Mouse (Mus musculus) midbrain, embryonic 11.5 days (tissue): ENCODE results near the gene Creg1. TPM values are rescaled to one million over a fixed set of nuclear protein-coding genes. Genes with fewer than 3 reads are reported as not detected.

ENCODE experiments used
- ATAC-seq: fragments of 200-750 bp; cut with Nextera tagmentation; 2 replicates; pipeline ENCODE4 v1.8.0; 2017; ENCODE audit warnings: moderate TSS enrichment, moderate library complexity; ENCODE audit not compliant: low FRiP score
- DNase-seq: peaks from one replicate; pipeline ENCODE4 v3.0.0; 2015; ENCODE audit warnings: low spot score; ENCODE audit errors: missing footprints
- H3K27ac ChIP-seq: fragments of 300-500 bp; sonication (generic); 2 replicates; pipeline ENCODE4 v1.5.1; 2014; ENCODE audit warnings: low read depth, low read length
- H3K27me3 ChIP-seq: fragments of 300-500 bp; sonication (generic); 2 replicates; pipeline ENCODE4 v1.6.1; 2014; ENCODE audit warnings: mild to moderate bottlenecking, low read length, moderate library complexity, mixed read lengths; ENCODE audit not compliant: control insufficient read depth, insufficient read depth
- H3K36me3 ChIP-seq: fragments of 300-500 bp; sonication (generic); 2 replicates; pipeline ENCODE4 v1.6.1; 2014; ENCODE audit warnings: mild to moderate bottlenecking, low read length, moderate library complexity, mixed read lengths; ENCODE audit not compliant: control insufficient read depth, insufficient read depth
- H3K4me1 ChIP-seq: fragments of 300-500 bp; sonication (generic); 2 replicates; pipeline ENCODE4 v1.6.1; 2014; ENCODE audit warnings: low read length; ENCODE audit not compliant: control insufficient read depth, insufficient read depth
- H3K4me2 ChIP-seq: fragments of 300-500 bp; sonication (generic); 2 replicates; pipeline ENCODE4 v1.6.1; 2014; ENCODE audit warnings: mild to moderate bottlenecking, moderate library complexity
- H3K4me3 ChIP-seq: fragments of 300-500 bp; sonication (generic); 2 replicates; pipeline ENCODE4 v1.5.1; 2014; ENCODE audit warnings: low read depth, low read length
- H3K9ac ChIP-seq: fragments of 300-500 bp; sonication (generic); 2 replicates; pipeline ENCODE4 v1.6.1; 2014; ENCODE audit warnings: low read length
- H3K9me3 ChIP-seq: fragments of 300-500 bp; sonication (generic); 2 replicates; pipeline ENCODE4 v1.6.1; 2016; ENCODE audit warnings: low read length; ENCODE audit not compliant: control insufficient read depth
- WGBS: fragments of 180-500 bp; shearing (Covaris S2); extraction: QIAGEN DNeasy Blood & Tissue Kit; methylation state at CpG from one replicate; pipeline ENCODE4 v1.1.7; 2014; 5-methylcytosine and 5-hydroxymethylcytosine counted together
- polyA plus RNA-seq: library from polyadenylated mRNA; unstranded; fragments of >200 nt; fragmentation: Nextera tagmentation; extraction: Ambion mirVana; gene quantifications from 2 replicates; pipeline ENCODE4 v1.2.1, GENCODE M21; 2014

Gene Creg1
- polyA plus RNA-seq, 1 experiment from 2014 or later: 37.4 TPM

DNA sequence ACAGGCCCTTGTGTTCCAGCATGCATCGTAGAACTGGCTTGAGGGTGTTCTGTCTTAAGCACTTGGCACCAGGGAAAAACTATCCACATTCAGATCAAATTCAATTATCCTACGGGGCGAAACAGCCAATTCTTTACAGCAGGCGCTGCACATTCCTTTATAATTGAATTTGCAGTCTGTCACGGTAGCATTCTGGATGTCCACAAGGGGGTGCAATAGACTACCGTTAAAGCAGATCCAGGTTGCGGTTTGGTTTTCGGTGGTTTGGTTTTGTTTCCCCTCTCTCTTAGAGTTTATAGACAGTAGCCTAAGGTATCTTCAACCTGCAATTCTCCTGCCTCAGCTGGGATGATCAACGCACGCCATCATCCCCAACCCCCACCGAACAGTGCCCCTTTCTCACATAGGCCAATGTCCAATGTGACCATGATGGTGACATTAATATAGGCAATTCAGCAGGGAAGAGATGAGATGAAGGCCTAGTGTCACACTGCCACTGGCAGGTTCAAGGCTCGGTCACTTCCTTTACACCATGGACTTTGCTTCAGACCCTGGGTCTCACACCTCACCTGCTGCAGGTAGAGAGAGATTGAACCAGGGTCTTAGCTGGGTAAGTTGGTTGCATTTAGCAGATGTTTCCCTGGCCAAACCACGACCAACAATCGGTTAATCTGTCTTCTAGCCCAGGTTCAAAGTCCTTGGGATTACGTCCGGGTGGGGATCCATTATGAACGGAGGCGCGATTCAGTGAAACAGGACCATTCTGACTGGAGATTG is 12.2 kb downstream of the Creg1 start:
- ATAC-seq: no peak; the same call in 1 of the 2 replicates
- WGBS: 45% methylated on average over 19 of the region's 19 CpGs
- no peaks in the 10 kb centered on the region for H3K27me3 ChIP-seq

DNA sequence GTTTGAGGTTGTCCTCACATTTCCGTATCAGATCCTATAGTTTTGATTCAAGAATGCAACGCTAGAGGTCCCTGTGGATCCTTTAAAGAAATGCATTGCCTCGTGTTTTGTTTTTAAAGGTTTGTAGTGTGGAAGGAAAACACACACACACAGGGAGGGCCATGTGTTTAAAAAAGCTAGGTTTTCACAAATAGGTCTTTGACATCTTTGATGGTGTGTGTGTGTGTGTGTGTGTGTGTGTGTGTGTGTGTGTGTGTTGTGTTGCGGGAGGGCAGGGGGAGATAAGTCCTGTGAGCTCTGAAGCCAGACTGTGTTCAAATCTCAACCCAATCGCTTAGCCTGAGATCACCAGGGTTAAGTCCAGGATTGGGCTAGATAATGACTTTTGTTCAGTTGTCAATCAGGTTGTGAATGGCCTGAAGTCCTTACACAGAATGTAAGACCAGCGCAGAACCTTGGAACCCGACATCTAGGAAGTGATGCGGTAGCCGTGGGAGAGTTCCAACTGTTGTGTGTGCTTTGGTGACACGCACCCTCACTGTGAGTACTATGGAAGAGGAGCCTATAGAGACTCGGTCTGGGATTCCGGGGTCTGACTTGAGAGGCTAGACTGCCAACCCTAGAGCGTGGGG is 16.5 kb downstream of the Creg1 start:
- Histone ChIP-seq H3K4me2 (peak overlapping the region; percentile 39), H3K9me3 (no peaks in the 10 kb centered on the region), H3K27me3 (no peaks in the 10 kb centered on the region), H3K4me1 (peaks cover 3% of the 10 kb centered on the region; the same call in 1 of the 2 replicates), H3K27ac (no peak overlapping the region), H3K4me3 (peak overlapping the region; percentile 23), H3K9ac (peak overlapping the region; percentile 20; the same call in 1 of the 2 replicates), H3K36me3 (no peaks in the 10 kb centered on the region)
- 2% methylated on average over 13 of the region's 13 CpGs for WGBS
- DNase-seq: peak; percentile 96
- peak; percentile 70 for ATAC-seq

More for the DNA sequence above, 12.2 kb downstream of the Creg1 start:
- H3K36me3 ChIP-seq: no peaks in the 10 kb centered on the region
- H3K4me3 ChIP-seq: no peak overlapping the region
- peak; percentile 91 for DNase-seq
- H3K27ac ChIP-seq: no peak overlapping the region
- peaks cover 5% of the 10 kb centered on the region; the same call in 1 of the 2 replicates for H3K4me1 ChIP-seq
- no peaks in the 10 kb centered on the region for H3K9me3 ChIP-seq
- H3K9ac ChIP-seq: no peak overlapping the region
- H3K4me2 ChIP-seq: no peak overlapping the region

DNA sequence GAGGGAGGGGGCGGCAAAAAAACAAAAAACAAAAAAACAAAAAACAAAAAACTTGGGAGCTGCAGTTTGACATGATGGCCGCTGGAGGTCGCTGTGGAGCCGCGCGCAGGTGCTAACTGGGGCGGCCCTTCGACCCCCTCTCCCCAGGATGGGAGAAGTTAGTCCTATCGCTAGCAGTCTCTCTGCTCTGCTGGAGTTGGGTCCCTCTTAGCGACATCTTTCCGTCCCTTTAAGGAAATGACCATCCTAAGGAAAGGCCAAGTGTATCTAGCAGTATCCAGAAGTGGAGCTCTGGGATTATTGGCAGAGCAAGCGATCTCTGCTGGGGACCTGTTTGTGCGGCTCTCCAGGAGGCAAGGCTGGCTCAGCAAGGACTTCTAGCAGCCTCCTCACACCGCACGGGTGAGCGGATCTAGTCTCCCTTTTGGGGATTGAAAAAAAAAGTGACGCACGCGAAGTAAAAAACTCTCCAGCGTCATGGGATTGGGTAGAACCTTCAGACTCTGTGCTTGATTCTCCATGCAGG is 17.1 kb downstream of the Creg1 start:
- ATAC-seq (peak; percentile 74), DNase-seq (peak; percentile 96)
- Histone ChIP-seq H3K4me1 (peaks cover 3% of the 10 kb centered on the region; the same call in 1 of the 2 replicates), H3K4me3 (peak overlapping the region; percentile 23), H3K4me2 (peak overlapping the region; percentile 39), H3K27ac (no peak overlapping the region), H3K9me3 (no peaks in the 10 kb centered on the region), H3K36me3 (no peaks in the 10 kb centered on the region), H3K27me3 (no peaks in the 10 kb centered on the region), H3K9ac (peak overlapping the region; percentile 20; the same call in 1 of the 2 replicates)
- WGBS: 2% methylated on average over 20 of the region's 20 CpGs

DNA sequence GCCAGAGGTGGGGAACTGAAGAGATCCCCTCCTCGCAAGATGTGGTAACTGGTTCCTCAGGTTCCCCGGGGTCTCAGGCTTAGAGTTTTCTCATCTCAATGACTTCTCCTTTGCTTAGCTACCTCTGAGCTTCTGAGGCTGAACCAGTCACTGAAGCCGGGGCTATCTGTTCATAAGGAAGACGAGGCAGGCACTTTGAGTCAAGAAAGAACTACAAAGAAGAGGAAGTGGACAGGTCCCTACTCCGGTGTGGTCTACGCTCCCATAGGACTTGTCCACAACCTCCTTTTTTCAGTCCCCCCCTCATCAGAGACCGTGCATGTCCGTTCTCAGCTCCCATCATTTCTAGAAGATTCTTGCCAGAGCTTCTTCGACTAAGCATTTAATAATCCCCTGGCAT is 17.9 kb downstream of the Creg1 start:
- ATAC-seq: no peak
- Histone ChIP-seq H3K4me3 (no peak overlapping the region), H3K36me3 (no peaks in the 10 kb centered on the region), H3K27ac (no peak overlapping the region), H3K27me3 (no peaks in the 10 kb centered on the region), H3K9ac (no peak overlapping the region), H3K4me2 (no peak overlapping the region), H3K4me1 (peaks cover 5% of the 10 kb centered on the region; the same call in 1 of the 2 replicates), H3K9me3 (no peaks in the 10 kb centered on the region)
- 83% methylated on average over 9 of the region's 9 CpGs for WGBS
- DNase-seq: no peak

DNA sequence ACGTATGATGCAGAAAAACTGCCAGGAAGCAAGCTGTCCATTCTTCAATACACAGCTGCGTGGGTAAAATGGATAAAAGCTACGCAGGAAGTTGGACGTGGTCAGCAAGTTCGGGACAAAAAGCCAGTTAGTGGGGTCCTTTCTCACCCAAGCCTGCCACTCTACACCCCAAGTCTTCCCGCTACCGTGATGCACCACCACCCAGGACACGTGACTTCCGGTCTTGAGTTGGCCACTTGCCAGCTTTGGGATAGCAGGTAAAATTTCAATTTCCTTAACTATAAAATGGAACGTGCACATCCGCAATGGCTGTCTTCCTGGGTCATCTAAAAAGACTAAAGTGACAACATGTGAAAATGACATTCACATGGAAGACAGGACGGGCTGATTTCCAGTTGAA is 18.4 kb downstream of the Creg1 start:
- Histone ChIP-seq H3K4me1 (peaks cover 2% of the 10 kb centered on the region; the same call in 1 of the 2 replicates), H3K36me3 (no peaks in the 10 kb centered on the region), H3K9me3 (no peaks in the 10 kb centered on the region), H3K27me3 (no peaks in the 10 kb centered on the region), H3K4me2 (no peak overlapping the region), H3K9ac (no peak overlapping the region), H3K4me3 (no peak overlapping the region), H3K27ac (no peak overlapping the region)
- no peak for DNase-seq
- 92% methylated on average over 12 of the region's 12 CpGs for WGBS
- no peak for ATAC-seq

DNA sequence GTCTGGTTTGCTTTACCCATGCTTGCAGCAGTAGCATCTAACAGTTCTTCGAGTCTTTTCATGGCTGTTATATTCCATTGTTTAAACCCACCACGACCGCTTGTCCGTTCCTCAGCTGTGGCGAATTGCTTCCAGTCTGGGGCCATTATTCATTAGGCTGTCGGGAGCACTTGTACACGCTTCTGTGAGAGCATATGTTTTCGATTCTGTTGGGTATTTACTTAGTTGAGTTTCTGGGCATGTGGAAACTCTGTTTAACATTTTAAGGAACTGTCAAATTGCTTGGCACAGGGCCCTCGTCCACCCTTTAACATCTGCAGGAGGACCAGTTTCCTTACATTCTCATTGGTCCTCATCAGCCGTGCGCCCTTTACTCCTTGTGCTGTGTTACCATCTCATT is 22.8 kb downstream of the Creg1 start:
- ATAC-seq: no peak
- no peak overlapping the region for H3K4me3 ChIP-seq
- no peak overlapping the region for H3K27ac ChIP-seq
- peaks cover 2% of the 10 kb centered on the region; the same call in 1 of the 2 replicates for H3K4me1 ChIP-seq
- H3K36me3 ChIP-seq: no peaks in the 10 kb centered on the region
- 57% methylated on average over 11 of the region's 11 CpGs for WGBS
- H3K4me2 ChIP-seq: no peak overlapping the region
- DNase-seq: no peak
- H3K9ac ChIP-seq: no peak overlapping the region
- H3K27me3 ChIP-seq: no peaks in the 10 kb centered on the region
- H3K9me3 ChIP-seq: no peaks in the 10 kb centered on the region

DNA sequence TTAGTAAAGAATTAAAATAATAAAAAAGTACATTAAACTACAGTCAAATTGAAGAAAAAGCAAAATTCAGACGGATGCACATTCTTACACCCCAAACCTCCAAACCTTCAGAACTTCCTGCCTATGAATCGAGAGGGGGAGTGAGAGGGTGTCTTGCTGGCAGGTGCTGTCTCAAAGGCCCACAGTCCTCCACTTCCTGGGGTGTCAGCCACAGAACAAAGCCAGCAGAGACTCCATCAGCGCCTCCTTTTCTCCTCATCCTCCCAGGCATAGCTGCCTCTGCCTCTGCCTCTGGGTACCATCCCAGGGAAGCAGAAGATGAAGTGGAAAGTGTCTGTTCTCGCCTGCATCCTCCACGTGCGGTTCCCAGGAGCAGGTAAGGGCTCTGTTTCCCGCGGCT is 25.0 kb downstream of the Creg1 start, which contains the start of gene Cd247:
TSS of gene Cd247 (plus strand) at position 171 of the 400 bp plus-strand sequence.
- H3K4me1 ChIP-seq: peaks cover 2% of the 10 kb centered on the region; the same call in 1 of the 2 replicates
- H3K9me3 ChIP-seq: no peaks in the 10 kb centered on the region
- no peak for DNase-seq
- no peaks in the 10 kb centered on the region for H3K27me3 ChIP-seq
- H3K4me3 ChIP-seq: no peak within 1 kb of the TSS
- WGBS: 74% methylated on average over 8 of the region's 8 CpGs
- no peak within 1 kb of the TSS for H3K4me2 ChIP-seq
- no peak for ATAC-seq
- no peaks in the 10 kb centered on the region for H3K36me3 ChIP-seq
- H3K9ac ChIP-seq: no peak within 1 kb of the TSS
- no peak within 1 kb of the TSS for H3K27ac ChIP-seq

DNA sequence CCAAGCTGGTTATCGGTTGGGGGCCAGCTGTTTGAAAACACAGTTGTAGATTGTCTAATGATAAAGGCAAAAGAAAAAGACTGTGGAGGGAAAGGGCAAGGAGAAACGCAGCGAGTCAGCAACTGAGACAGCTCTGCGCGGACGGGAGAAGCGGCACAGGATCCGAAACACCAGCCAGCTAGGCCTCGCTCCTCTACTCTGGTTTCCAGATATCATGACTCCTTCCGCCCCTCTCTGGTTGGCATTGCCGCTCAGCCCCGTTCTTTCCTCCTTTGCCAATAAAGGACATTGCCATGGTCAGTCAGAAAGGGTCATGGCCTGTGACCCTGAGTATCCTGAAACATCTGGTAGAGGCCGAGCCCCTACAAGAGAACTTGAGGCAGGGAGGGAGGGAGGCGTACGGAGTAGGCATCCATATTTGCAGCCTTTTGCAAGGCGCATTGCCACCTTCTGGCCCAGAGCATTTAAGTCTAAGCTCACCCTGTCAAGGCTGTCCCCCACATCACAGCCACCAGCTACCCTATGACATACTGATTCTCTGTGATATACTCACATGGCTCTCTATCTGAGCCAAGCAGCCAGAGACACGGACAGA is 25.6 kb downstream of the Creg1 start:
- Histone ChIP-seq H3K4me3 (no peak overlapping the region), H3K4me2 (no peak overlapping the region), H3K36me3 (no peaks in the 10 kb centered on the region), H3K27me3 (no peaks in the 10 kb centered on the region), H3K9me3 (no peaks in the 10 kb centered on the region), H3K27ac (no peak overlapping the region), H3K4me1 (peaks cover 2% of the 10 kb centered on the region; the same call in 1 of the 2 replicates), H3K9ac (no peak overlapping the region)
- DNase-seq (no peak), ATAC-seq (no peak)
- 81% methylated on average over 17 of the region's 17 CpGs for WGBS
